Comparison of ENCODE assay signal across 7 mouse cellular contexts in genomic region chr3:119893165-119893910, GRCm38 (mm10).
DNase-seq lines count a peak whose midpoint lies in the region; ATAC-seq lines count a peak whose summit lies in the region.

No protein-coding gene starts in this region.

- H3K9ac ChIP-seq in embryonic facial prominence, embryonic 12.5 days: no peak overlapping the region
- H3K9ac ChIP-seq in hindbrain, embryonic 15.5 days: 0 out of 2 replicates have a peak overlapping the region, but pooled peaks have one; percentile 26
- peak overlapping the region; percentile 34 for H3K9ac ChIP-seq in midbrain, embryonic 14.5 days (replicated peaks; ENCODE audit: low read length)

- H3K4me2 ChIP-seq in embryonic facial prominence, embryonic 12.5 days (replicated peaks): peak overlapping the region; percentile 54
- peak overlapping the region; percentile 53 for H3K4me2 ChIP-seq in hindbrain, embryonic 15.5 days
- H3K4me2 ChIP-seq in midbrain, embryonic 14.5 days (ENCODE audit: low read length): peak overlapping the region; percentile 55

- H3K4me3 ChIP-seq in embryonic facial prominence, embryonic 12.5 days: peak overlapping the region; percentile 23
- H3K4me3 ChIP-seq in hindbrain, embryonic 15.5 days: peak overlapping the region; percentile 20
- H3K4me3 ChIP-seq in midbrain, embryonic 14.5 days (replicated peaks; ENCODE audit: low read depth, low read length): peak overlapping the region; percentile 22

- 11% methylated on average over 20 of the region's 20 CpGs for WGBS in embryonic facial prominence, embryonic 12.5 days
- 8% methylated on average over 20 of the region's 20 CpGs for WGBS in hindbrain, embryonic 15.5 days
- WGBS in midbrain, embryonic 14.5 days: 7% methylated on average over 20 of the region's 20 CpGs

- no peaks in the 10 kb centered on the region for H3K27me3 ChIP-seq in embryonic facial prominence, embryonic 12.5 days
- no peaks in the 10 kb centered on the region for H3K27me3 ChIP-seq in hindbrain, embryonic 15.5 days
- H3K27me3 ChIP-seq in midbrain, embryonic 14.5 days (ENCODE audit: control insufficient read depth, insufficient read depth, low read length): no peaks in the 10 kb centered on the region

- H3K9me3 ChIP-seq in embryonic facial prominence, embryonic 12.5 days: no peaks in the 10 kb centered on the region
- H3K9me3 ChIP-seq in hindbrain, embryonic 15.5 days: no peaks in the 10 kb centered on the region
- H3K9me3 ChIP-seq in midbrain, embryonic 14.5 days (ENCODE audit: control insufficient read depth, low read length): no peaks in the 10 kb centered on the region

- H3K4me1 ChIP-seq in embryonic facial prominence, embryonic 12.5 days: peaks cover 15% of the 10 kb centered on the region
- peaks cover 17% of the 10 kb centered on the region for H3K4me1 ChIP-seq in hindbrain, embryonic 15.5 days (replicated peaks)
- H3K4me1 ChIP-seq in midbrain, embryonic 14.5 days (ENCODE audit: control insufficient read depth, insufficient read depth, low read length): peaks cover 18% of the 10 kb centered on the region

- no peak overlapping the region for H3K27ac ChIP-seq in embryonic facial prominence, embryonic 12.5 days
- H3K27ac ChIP-seq in hindbrain, embryonic 15.5 days (replicated peaks): peak overlapping the region; percentile 45; the same call in 1 of the 2 replicates
- H3K27ac ChIP-seq in midbrain, embryonic 14.5 days (replicated peaks; ENCODE audit: low read depth, low read length): peak overlapping the region; percentile 86

- DNase-seq in kidney, postnatal 4 days: peak; percentile 4 to 17
- no peak for DNase-seq in kidney, adult 8-10 months
- DNase-seq in midbrain, embryonic 14.5 days: peak; percentile 79
- DNase-seq in ovary, adult 18-20 months (ENCODE audit: low spot score): no peak
- no peak for DNase-seq in gastrocnemius, postnatal 4 days (ENCODE audit: low spot score in 2 of 2)

- no peak for ATAC-seq in embryonic facial prominence, embryonic 12.5 days (ENCODE audit: insufficient number of reproducible peaks, insufficient read depth, low FRiP score, low TSS enrichment)
- ATAC-seq in hindbrain, embryonic 15.5 days (ENCODE audit: low FRiP score, low read depth): no peak; the same call in 1 of the 2 replicates
- peak; percentile 66; the same call in 1 of the 2 replicates for ATAC-seq in midbrain, embryonic 14.5 days (ENCODE audit: low FRiP score, low TSS enrichment)

- no peaks in the 10 kb centered on the region for H3K36me3 ChIP-seq in embryonic facial prominence, embryonic 12.5 days
- H3K36me3 ChIP-seq in hindbrain, embryonic 15.5 days: no peaks in the 10 kb centered on the region
- H3K36me3 ChIP-seq in midbrain, embryonic 14.5 days (ENCODE audit: control insufficient read depth, insufficient read depth, low read length): no peaks in the 10 kb centered on the region

Comparison
In these comparisons a context has a peak if more than half of its experiments do, and no peak if none do; other contexts are left out.
1. DNase-seq: peak in kidney, postnatal 4 days (2 of 2) and midbrain, embryonic 14.5 days (single experiment); none in kidney, adult 8-10 months (0 of 2), ovary, adult 18-20 months (single experiment) and gastrocnemius, postnatal 4 days (0 of 2).
2. Peak in every context shown above with its lines, with median percentiles within 50 percentile points of each other: H3K4me2 ChIP-seq and H3K4me3 ChIP-seq.